Mouse (Mus musculus): ENCODE results near the gene Gm6502.
"Not testable (repeated sequence)": the region's sequence is repeated elsewhere in the genome, so short reads cannot be mapped to it uniquely, and the experiment has no call there.

Gm6502 gene

GRCm38 (mm10) chr5:94314135-94314534, at the start of gene Gm6502:
Gm6502 (plus strand) TSS chr5:94314435.
- DNase-seq: not testable (repeated sequence)

- DNase-seq: not testable (repeated sequence)
These were observed 7.5 kb upstream of the Gm6502 start, which contains the start of gene A430089I19Rik for GRCm38 (mm10) chr5:94306696-94307095. A430089I19Rik (minus strand) TSS chr5:94306796.

- DNase-seq: not testable (repeated sequence)
These were observed 25.2 kb downstream of the Gm6502 start, which contains the start of gene AA792892 for GRCm38 (mm10) chr5:94339449-94339848. AA792892 (plus strand) TSS chr5:94339749.
